Mouse (Mus musculus): ENCODE measurements around the gene Dnah11. TPM values are rescaled to one million over a fixed set of nuclear protein-coding genes. Genes with fewer than 3 reads are reported as not detected.

Gene Dnah11
- total RNA-seq, 2 experiments from 2014 or later, result 0.42 to 0.63 TPM

Other genes starting within 250 kb of the Dnah11 start
- gene Sp4, start 102.4 kb upstream of the Dnah11 start, total RNA-seq (2021), result 10 to 100 TPM; 31.3 to 32.4 TPM

All from left cerebral cortex, adult 18-20 months (tissue).